Mouse (Mus musculus) heart, adult 2 months (tissue): ENCODE data around the gene Echdc3.

Experiments used
- CTCF ChIP-seq: fragments of 200-600 bp; IDR thresholded peaks from 2 replicates; pipeline ENCODE4 v1.8.1; 2022; ENCODE audit warnings: antibody characterized with exemption, mild to moderate bottlenecking, moderate library complexity
- EP300 ChIP-seq: fragments of 200-500 bp; IDR thresholded peaks from 2 replicates; pipeline ENCODE4 v1.6.1; 2011; ENCODE audit warnings: low read depth, low read length, control low read depth; ENCODE audit not compliant: insufficient read depth
- POLR2A ChIP-seq: fragments of 200-500 bp; IDR thresholded peaks from 2 replicates; pipeline ENCODE4 v1.6.1; 2011; ENCODE audit warnings: mild to moderate bottlenecking, low read depth, low read length, control low read depth; ENCODE audit not compliant: insufficient read depth

- no peak for TF ChIP-seq POLR2A
- no peak for TF ChIP-seq CTCF
- no peak for TF ChIP-seq EP300
Measured at GRCm38 (mm10) chr2:6261718-6262117, 48.9 kb upstream of the Echdc3 start.
